Mouse (Mus musculus) spleen, adult 2 months (tissue): ENCODE data around the gene Olfr402.

Experiments
- CTCF ChIP-seq: fragments of 200-500 bp; IDR thresholded peaks from 2 replicates; pipeline ENCODE4 v1.5.1; 2011; ENCODE audit warnings: mild to moderate bottlenecking, inconsistent platforms; ENCODE audit not compliant: insufficient read depth, insufficient read length, insufficient replicate concordance; ENCODE audit errors: extremely low read depth
- POLR2A ChIP-seq: fragments of 200-500 bp; IDR thresholded peaks from 2 replicates; pipeline ENCODE4 v1.6.1; 2011; ENCODE audit warnings: low read depth, low read length, inconsistent platforms

DNA sequence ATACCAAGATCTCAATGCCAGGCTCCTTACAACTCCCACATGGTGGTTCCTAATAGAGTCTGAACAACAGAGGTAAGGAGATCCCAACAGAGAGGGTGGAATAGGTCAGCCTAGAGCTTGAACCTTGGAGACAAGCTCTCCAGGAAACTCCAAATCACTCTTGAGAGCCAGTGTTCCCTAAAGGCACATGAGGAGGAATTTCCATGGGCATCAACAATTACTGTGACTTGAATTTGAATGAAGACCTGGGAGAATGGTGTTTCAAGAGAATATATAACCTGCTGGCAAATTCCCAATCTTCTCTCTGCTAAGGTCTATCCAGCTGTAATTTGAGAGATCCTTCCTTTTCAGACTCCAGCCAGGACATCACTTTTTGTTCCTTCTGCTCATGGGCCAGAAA lies 32.6 kb downstream of the Olfr402 start, which contains the start of gene Olfr403:
- TF ChIP-seq POLR2A (no peak), CTCF (no peak)
